Mouse (Mus musculus): ENCODE measurements around the gene Rpn1. TPM values are rescaled to one million over a fixed set of nuclear protein-coding genes. Genes with fewer than 3 reads are reported as not detected.

Gene Rpn1
- polyA plus RNA-seq, 1 experiment from 2014 or later, result 234 TPM

DNA sequence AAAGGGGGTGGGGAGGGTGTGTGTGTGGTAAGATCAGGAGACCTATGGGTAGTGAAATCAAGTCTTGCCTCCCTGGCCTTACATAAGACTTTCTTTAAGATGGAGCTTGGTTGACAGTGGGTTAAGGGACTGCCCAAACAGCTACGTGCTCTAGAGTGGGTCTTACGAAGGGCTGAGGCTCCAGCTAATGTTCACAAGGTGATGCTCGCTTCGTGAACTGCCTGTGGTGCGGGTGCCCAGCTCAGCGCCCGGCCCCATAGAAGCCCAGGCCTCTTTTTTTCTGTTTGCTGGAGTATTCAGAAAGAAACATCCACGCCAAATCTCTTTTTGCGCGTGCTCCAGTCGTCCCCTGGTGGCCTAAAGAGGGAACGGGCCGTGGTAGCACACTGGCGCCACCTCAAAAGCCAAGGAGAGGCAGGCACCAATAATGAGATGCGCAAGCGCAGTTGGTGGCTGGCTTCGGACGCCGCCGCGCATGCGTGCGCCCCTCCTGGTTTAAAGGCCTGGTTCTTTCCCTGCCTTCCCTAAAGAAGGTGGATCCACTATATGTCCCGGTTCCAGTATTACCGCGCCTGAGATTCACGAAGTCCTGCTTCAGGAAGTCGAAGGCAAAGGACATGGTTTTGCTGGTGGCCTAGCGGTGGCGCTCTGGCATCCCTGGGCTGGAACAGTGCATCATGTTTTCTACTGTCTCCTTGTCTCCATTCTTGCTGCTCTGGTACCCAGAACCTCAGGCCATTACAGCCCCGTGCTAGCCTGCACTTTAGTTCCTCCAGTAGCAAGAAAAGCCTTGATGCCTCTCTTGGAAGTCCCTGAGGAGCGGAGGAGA lies 21.7 kb downstream of the Rpn1 start:
- ATAC-seq (replicated peaks; ENCODE audit: insufficient number of reproducible peaks, low FRiP score, low TSS enrichment), result peak; percentile 70
- Histone ChIP-seq H3K4me2 (peak overlapping the region; percentile 59), H3K4me1 (ENCODE audit: control insufficient read depth, insufficient read depth, low read length) (0 out of 2 replicates have a peak, but pooled peaks cover 8% of the 10 kb centered on the region), H3K4me3 (ENCODE audit: low read depth, low read length) (0 out of 2 replicates have a peak overlapping the region, but pooled peaks have one; percentile 18), H3K9me3 (replicated peaks; ENCODE audit: control insufficient read depth, low read length) (no peaks in the 10 kb centered on the region), H3K27me3 (ENCODE audit: control insufficient read depth, insufficient read depth, low read length) (no peaks in the 10 kb centered on the region), H3K27ac (ENCODE audit: low read depth, low read length) (peak overlapping the region; percentile 37), H3K9ac (ENCODE audit: low read depth, low read length) (peak overlapping the region; percentile 70), H3K36me3 (ENCODE audit: control insufficient read depth, insufficient read depth, low read length) (peaks cover 23% of the 10 kb centered on the region)
- WGBS (ENCODE audit: insufficient replicate concordance), result 14% methylated on average over 32 of the region's 32 CpGs

DNA sequence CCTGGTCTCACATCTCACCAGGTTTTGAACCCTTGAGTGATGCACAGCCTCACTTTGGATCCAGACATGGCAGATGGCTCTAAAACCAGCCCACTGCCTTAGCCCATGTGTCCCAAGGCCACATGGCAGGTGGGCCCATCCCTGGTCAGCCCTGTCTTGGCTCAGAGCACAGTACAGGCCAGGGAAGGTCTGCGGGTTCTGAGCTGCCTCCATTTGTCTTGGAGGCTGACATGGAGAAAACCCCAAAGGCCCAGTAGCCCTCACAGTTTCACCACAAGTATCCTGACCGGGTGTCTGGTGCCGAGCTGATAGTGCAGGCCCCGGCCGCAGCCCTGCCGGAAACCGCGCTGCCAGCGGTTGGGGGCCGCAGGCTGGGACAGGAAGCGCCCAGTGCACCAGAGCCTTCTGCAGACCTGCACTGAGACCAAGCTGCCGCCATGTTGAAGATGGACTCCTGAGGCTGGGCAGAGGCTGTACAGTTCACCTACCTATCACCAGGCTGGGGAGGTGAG lies 22.4 kb downstream of the Rpn1 start:
- no peaks in the 10 kb centered on the region for H3K9me3 ChIP-seq (replicated peaks; ENCODE audit: control insufficient read depth, low read length)
- H3K9ac ChIP-seq (ENCODE audit: low read depth, low read length), result peak overlapping the region; percentile 70
- H3K36me3 ChIP-seq (ENCODE audit: control insufficient read depth, insufficient read depth, low read length), result peaks cover 16% of the 10 kb centered on the region
- H3K27ac ChIP-seq (ENCODE audit: low read depth, low read length), result no peak overlapping the region
- H3K27me3 ChIP-seq (ENCODE audit: control insufficient read depth, insufficient read depth, low read length), result no peaks in the 10 kb centered on the region
- WGBS (ENCODE audit: insufficient replicate concordance), result 90% methylated on average over 12 of the region's 12 CpGs
- H3K4me2 ChIP-seq, result peak overlapping the region; percentile 59
- 0 out of 2 replicates have a peak, but pooled peaks have one; percentile 20 for ATAC-seq (replicated peaks; ENCODE audit: insufficient number of reproducible peaks, low FRiP score, low TSS enrichment)
- 0 out of 2 replicates have a peak, but pooled peaks cover 8% of the 10 kb centered on the region for H3K4me1 ChIP-seq (ENCODE audit: control insufficient read depth, insufficient read depth, low read length)
- no peak overlapping the region for H3K4me3 ChIP-seq (ENCODE audit: low read depth, low read length)

GRCm38 (mm10) chr6:88107661-88108535 lies 23.6 kb downstream of the Rpn1 start:
- H3K9me3 ChIP-seq (replicated peaks; ENCODE audit: control insufficient read depth, low read length), result no peaks in the 10 kb centered on the region
- H3K9ac ChIP-seq (ENCODE audit: low read depth, low read length), result no peak overlapping the region
- no peak overlapping the region for H3K4me3 ChIP-seq (ENCODE audit: low read depth, low read length)
- H3K4me1 ChIP-seq (ENCODE audit: control insufficient read depth, insufficient read depth, low read length), result 0 out of 2 replicates have a peak, but pooled peaks cover 8% of the 10 kb centered on the region
- no peak overlapping the region for H3K27ac ChIP-seq (ENCODE audit: low read depth, low read length)
- peaks cover 9% of the 10 kb centered on the region for H3K36me3 ChIP-seq (ENCODE audit: control insufficient read depth, insufficient read depth, low read length)
- 77% methylated on average over 10 of the region's 10 CpGs for WGBS (ENCODE audit: insufficient replicate concordance)
- no peaks in the 10 kb centered on the region for H3K27me3 ChIP-seq (ENCODE audit: control insufficient read depth, insufficient read depth, low read length)
- no peak for ATAC-seq (replicated peaks; ENCODE audit: insufficient number of reproducible peaks, low FRiP score, low TSS enrichment)
- no peak overlapping the region for H3K4me2 ChIP-seq

- WGBS (ENCODE audit: insufficient replicate concordance), result 33% methylated on average over 7 of the region's 7 CpGs
- H3K9ac ChIP-seq (ENCODE audit: low read depth, low read length), result no peak overlapping the region
- no peaks in the 10 kb centered on the region for H3K36me3 ChIP-seq (ENCODE audit: control insufficient read depth, insufficient read depth, low read length)
- no peaks in the 10 kb centered on the region for H3K9me3 ChIP-seq (replicated peaks; ENCODE audit: control insufficient read depth, low read length)
- H3K4me1 ChIP-seq (ENCODE audit: control insufficient read depth, insufficient read depth, low read length), result peaks cover 14% of the 10 kb centered on the region
- no peak overlapping the region for H3K4me2 ChIP-seq
- no peak overlapping the region for H3K4me3 ChIP-seq (ENCODE audit: low read depth, low read length)
- H3K27me3 ChIP-seq (ENCODE audit: control insufficient read depth, insufficient read depth, low read length), result no peaks in the 10 kb centered on the region
- H3K27ac ChIP-seq (ENCODE audit: low read depth, low read length), result no peak overlapping the region
- ATAC-seq (replicated peaks; ENCODE audit: insufficient number of reproducible peaks, low FRiP score, low TSS enrichment), result 0 out of 2 replicates have a peak, but pooled peaks have one; percentile 17
Observed at GRCm38 (mm10) chr6:88113139-88113538, 28.9 kb downstream of the Rpn1 start.

- Histone ChIP-seq H3K4me2 (no peak overlapping the region), H3K27me3 (ENCODE audit: control insufficient read depth, insufficient read depth, low read length) (no peaks in the 10 kb centered on the region), H3K27ac (ENCODE audit: low read depth, low read length) (no peak overlapping the region), H3K4me3 (ENCODE audit: low read depth, low read length) (no peak overlapping the region), H3K4me1 (ENCODE audit: control insufficient read depth, insufficient read depth, low read length) (peaks cover 14% of the 10 kb centered on the region), H3K9ac (ENCODE audit: low read depth, low read length) (no peak overlapping the region), H3K9me3 (replicated peaks; ENCODE audit: control insufficient read depth, low read length) (no peaks in the 10 kb centered on the region), H3K36me3 (ENCODE audit: control insufficient read depth, insufficient read depth, low read length) (no peaks in the 10 kb centered on the region)
- no peak for ATAC-seq (replicated peaks; ENCODE audit: insufficient number of reproducible peaks, low FRiP score, low TSS enrichment)
- 75% methylated on average over 5 of the region's 5 CpGs for WGBS (ENCODE audit: insufficient replicate concordance)
Observed at GRCm38 (mm10) chr6:88114414-88114813, 30.1 kb downstream of the Rpn1 start.

- H3K27me3 ChIP-seq (ENCODE audit: control insufficient read depth, insufficient read depth, low read length), result no peaks in the 10 kb centered on the region
- no peaks in the 10 kb centered on the region for H3K36me3 ChIP-seq (ENCODE audit: control insufficient read depth, insufficient read depth, low read length)
- H3K4me3 ChIP-seq (ENCODE audit: low read depth, low read length), result no peak overlapping the region
- no peak overlapping the region for H3K9ac ChIP-seq (ENCODE audit: low read depth, low read length)
- 0 out of 2 replicates have a peak, but pooled peaks have one; percentile 28 for ATAC-seq (replicated peaks; ENCODE audit: insufficient number of reproducible peaks, low FRiP score, low TSS enrichment)
- H3K27ac ChIP-seq (ENCODE audit: low read depth, low read length), result no peak overlapping the region
- H3K9me3 ChIP-seq (replicated peaks; ENCODE audit: control insufficient read depth, low read length), result no peaks in the 10 kb centered on the region
- H3K4me2 ChIP-seq, result no peak overlapping the region
- peaks cover 14% of the 10 kb centered on the region for H3K4me1 ChIP-seq (ENCODE audit: control insufficient read depth, insufficient read depth, low read length)
- WGBS (ENCODE audit: insufficient replicate concordance), result 60% methylated on average over 21 of the region's 21 CpGs
Observed at GRCm38 (mm10) chr6:88116347-88117183, 32.3 kb downstream of the Rpn1 start.

- Histone ChIP-seq H3K27ac (ENCODE audit: low read depth, low read length) (no peak overlapping the region), H3K9me3 (replicated peaks; ENCODE audit: control insufficient read depth, low read length) (no peaks in the 10 kb centered on the region), H3K9ac (ENCODE audit: low read depth, low read length) (no peak overlapping the region), H3K27me3 (ENCODE audit: control insufficient read depth, insufficient read depth, low read length) (no peaks in the 10 kb centered on the region), H3K4me1 (ENCODE audit: control insufficient read depth, insufficient read depth, low read length) (peaks cover 14% of the 10 kb centered on the region), H3K4me3 (ENCODE audit: low read depth, low read length) (no peak overlapping the region), H3K4me2 (no peak overlapping the region), H3K36me3 (ENCODE audit: control insufficient read depth, insufficient read depth, low read length) (no peaks in the 10 kb centered on the region)
- ATAC-seq (replicated peaks; ENCODE audit: insufficient number of reproducible peaks, low FRiP score, low TSS enrichment), result no peak
- 76% methylated on average over 10 of the region's 10 CpGs for WGBS (ENCODE audit: insufficient replicate concordance)
Observed at GRCm38 (mm10) chr6:88117184-88117575, 32.9 kb downstream of the Rpn1 start.

DNA sequence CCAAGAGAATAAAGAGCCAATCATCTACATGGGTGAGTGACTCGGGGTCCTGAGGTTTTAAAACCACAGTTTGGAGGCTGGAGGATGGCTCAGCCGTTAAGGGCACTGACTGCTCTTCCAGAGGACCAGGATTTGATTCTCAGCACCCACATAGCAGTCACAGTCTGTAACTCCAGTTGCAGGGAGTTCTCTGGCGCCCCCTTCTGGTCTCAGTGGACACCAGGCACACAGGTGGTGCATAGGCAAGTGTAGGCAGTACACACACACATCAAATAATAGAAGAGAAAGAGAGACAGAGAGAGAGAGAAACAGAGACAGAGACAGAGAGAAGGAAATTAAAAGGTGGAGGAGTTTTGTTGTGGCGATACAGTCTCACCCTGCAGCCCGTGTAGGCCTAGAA lies 35.0 kb downstream of the Rpn1 start:
- Histone ChIP-seq H3K36me3 (ENCODE audit: control insufficient read depth, insufficient read depth, low read length) (no peaks in the 10 kb centered on the region), H3K4me1 (ENCODE audit: control insufficient read depth, insufficient read depth, low read length) (peaks cover 15% of the 10 kb centered on the region), H3K9ac (ENCODE audit: low read depth, low read length) (no peak overlapping the region), H3K27me3 (ENCODE audit: control insufficient read depth, insufficient read depth, low read length) (no peaks in the 10 kb centered on the region), H3K27ac (ENCODE audit: low read depth, low read length) (no peak overlapping the region), H3K4me3 (ENCODE audit: low read depth, low read length) (no peak overlapping the region), H3K9me3 (replicated peaks; ENCODE audit: control insufficient read depth, low read length) (no peaks in the 10 kb centered on the region), H3K4me2 (no peak overlapping the region)
- no peak for ATAC-seq (replicated peaks; ENCODE audit: insufficient number of reproducible peaks, low FRiP score, low TSS enrichment)
- 77% methylated on average over 5 of the region's 5 CpGs for WGBS (ENCODE audit: insufficient replicate concordance)

Measured in heart, embryonic 11.5 days (tissue).